ENCODE assay signal across 8 mouse cellular contexts in the genomic region with DNA sequence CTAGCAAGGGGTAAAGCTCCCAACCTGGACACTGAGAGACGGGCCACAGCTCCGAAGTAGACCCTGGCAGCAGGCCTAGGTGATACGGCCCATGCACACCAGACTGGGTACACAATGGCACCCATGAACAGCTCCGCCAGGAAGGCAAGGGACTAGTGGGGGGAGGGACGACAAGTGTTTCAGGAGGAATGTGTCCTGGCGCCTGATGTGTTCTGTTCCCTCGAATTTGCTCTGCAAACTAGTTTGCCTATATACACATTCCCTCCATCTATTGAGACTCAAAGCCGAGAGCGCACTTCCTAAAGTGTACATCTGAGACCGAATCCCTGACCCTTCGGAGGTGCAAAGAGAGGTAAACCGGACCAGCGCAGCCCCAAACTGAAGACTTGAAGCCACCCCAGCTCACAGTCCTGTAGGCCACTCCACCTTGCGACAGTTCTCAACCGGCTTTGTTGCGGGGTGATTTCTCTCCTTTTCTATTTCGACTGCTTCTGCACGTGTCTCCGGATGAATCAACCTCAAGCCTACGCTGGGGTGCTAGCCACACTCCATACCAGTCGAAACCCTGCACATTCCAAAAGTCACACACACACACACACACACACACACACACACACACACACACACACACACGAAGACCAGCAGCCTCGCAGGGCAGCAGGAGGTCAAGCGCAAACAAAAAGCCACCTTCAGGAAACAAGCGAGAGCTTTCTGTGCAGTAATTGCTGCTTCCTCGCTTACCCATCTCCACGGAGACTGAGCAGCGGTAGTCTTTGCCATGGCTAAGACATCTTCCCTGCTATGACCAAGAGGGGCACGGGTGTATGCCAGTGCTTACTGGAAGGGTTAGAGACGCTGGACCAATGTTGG. TPM values are rescaled to one million over a fixed set of nuclear protein-coding genes. Genes with fewer than 3 reads are reported as not detected.
DNase-seq lines count a peak whose midpoint lies in the region; ATAC-seq and TF ChIP-seq lines count a peak whose summit lies in the region.

No protein-coding gene starts in this region.

- no peaks in the 10 kb centered on the region for H3K9me3 ChIP-seq in embryonic facial prominence, embryonic 14.5 days (ENCODE audit: control insufficient read depth, low read length)
- no peaks in the 10 kb centered on the region for H3K9me3 ChIP-seq in stomach, embryonic 15.5 days

- TF ChIP-seq POLR2A in heart, adult 2 months (IDR thresholded peaks at IDR 0.05; ENCODE audit: insufficient read depth, low read depth, low read length): no peak

- intact Hi-C loops in heart, adult 2 months (cut with DNase I): loop anchor here (10.0 kb wide), 2 partner anchors 248 to 328 kb away; no protein-coding TSS in a partner anchor

- TF ChIP-seq EP300 in heart, adult 2 months (IDR thresholded peaks at IDR 0.05; ENCODE audit: insufficient read depth, low read depth, low read length): no peak

- peak overlapping the region; percentile 100 for H3K4me2 ChIP-seq in embryonic facial prominence, embryonic 14.5 days (ENCODE audit: low read depth, low read length)
- H3K4me2 ChIP-seq in stomach, embryonic 15.5 days: peak overlapping the region; percentile 98

- TF ChIP-seq CTCF in heart, adult 2 months (IDR thresholded peaks at IDR 0.05): no peak

- peak overlapping the region; percentile 63 for H3K4me3 ChIP-seq in heart, adult 2 months
- peak overlapping the region; percentile 71 for H3K4me3 ChIP-seq in embryonic facial prominence, embryonic 14.5 days (ENCODE audit: low read depth, low read length)
- peak overlapping the region; percentile 55 for H3K4me3 ChIP-seq in stomach, embryonic 15.5 days (replicated peaks)

- H3K9ac ChIP-seq in heart, adult 2 months (ENCODE audit: low read depth, low read length): no peak overlapping the region
- no peak overlapping the region for H3K9ac ChIP-seq in embryonic facial prominence, embryonic 14.5 days (ENCODE audit: low read depth, low read length)
- 0 out of 2 replicates have a peak overlapping the region, but pooled peaks have one; percentile 2 for H3K9ac ChIP-seq in stomach, embryonic 15.5 days

- peaks cover 3% of the 10 kb centered on the region; the same call in 1 of the 2 replicates for H3K27me3 ChIP-seq in heart, adult 2 months (ENCODE audit: control insufficient read depth, insufficient read depth, low read length)
- peaks cover 74% of the 10 kb centered on the region for H3K27me3 ChIP-seq in embryonic facial prominence, embryonic 14.5 days (replicated peaks; ENCODE audit: control insufficient read depth, insufficient read depth, low read length)
- H3K27me3 ChIP-seq in stomach, embryonic 15.5 days (replicated peaks): peaks cover 75% of the 10 kb centered on the region

- H3K27ac ChIP-seq in heart, adult 2 months: no peak overlapping the region
- H3K27ac ChIP-seq in embryonic facial prominence, embryonic 14.5 days (replicated peaks; ENCODE audit: low read depth, low read length): no peak overlapping the region
- no peak overlapping the region for H3K27ac ChIP-seq in stomach, embryonic 15.5 days

- H3K79me2 ChIP-seq in heart, adult 2 months (replicated peaks; ENCODE audit: control insufficient read depth, insufficient read depth, low read length): no peaks in the 10 kb centered on the region

- WGBS in heart, adult 2 months: 17% methylated on average over 30 of the region's 30 CpGs
- WGBS in embryonic facial prominence, embryonic 14.5 days: 2% methylated on average over 30 of the region's 30 CpGs
- 6% methylated on average over 30 of the region's 30 CpGs for WGBS in stomach, embryonic 15.5 days

- ATAC-seq in embryonic facial prominence, embryonic 14.5 days (ENCODE audit: low read depth): no peak
- no peak for ATAC-seq in stomach, embryonic 15.5 days (ENCODE audit: insufficient read depth, low FRiP score, low read depth)

- H3K36me3 ChIP-seq in heart, adult 2 months (ENCODE audit: control insufficient read depth, insufficient read depth, low read length): no peaks in the 10 kb centered on the region
- no peaks in the 10 kb centered on the region for H3K36me3 ChIP-seq in embryonic facial prominence, embryonic 14.5 days (ENCODE audit: control insufficient read depth, insufficient read depth, low read length)
- H3K36me3 ChIP-seq in stomach, embryonic 15.5 days: no peaks in the 10 kb centered on the region

- H3K4me1 ChIP-seq in heart, adult 2 months (ENCODE audit: control insufficient read depth, insufficient read depth, low read length): no peaks in the 10 kb centered on the region
- 0 out of 2 replicates have a peak, but pooled peaks cover 4% of the 10 kb centered on the region for H3K4me1 ChIP-seq in embryonic facial prominence, embryonic 14.5 days (ENCODE audit: control insufficient read depth, insufficient read depth, low read length)
- peaks cover 25% of the 10 kb centered on the region for H3K4me1 ChIP-seq in stomach, embryonic 15.5 days

- DNase-seq in heart, adult 2 months: peak in 1 of 2 experiments; percentile 34
- no peak for DNase-seq in heart, postnatal 4 days
- DNase-seq in Muller cell, postnatal 12 days (ENCODE audit: inconsistent ontology term): peak; percentile 29
- DNase-seq in embryonic facial prominence, embryonic 14.5 days (ENCODE audit: low spot score): no peak
- DNase-seq in kidney, postnatal 4 days: peak; percentile 7 to 33
- DNase-seq in T-cell, adult 2 months (ENCODE audit: low spot score): no peak
- no peak for DNase-seq in ovary, postnatal 36 days (ENCODE audit: low spot score)

RNA-seq across cellular contexts. Expression of gene Ephb1, which starts 2.1 kb away (rescaled TPM):
- total RNA-seq in heart, adult 2 months (2021): 10 to 100 TPM; 21.2 to 23.3 TPM
- polyA plus RNA-seq in heart, adult 2 months (2012; rRNA removed): 2.8 and 3.1 TPM in 2 replicates
- 1 to 10 TPM; 8.3 to 9.7 TPM for total RNA-seq in heart, postnatal 4 days (2021)
- polyA plus RNA-seq in embryonic facial prominence, embryonic 14.5 days (2014; fragmentation: Nextera tagmentation; extraction: Ambion mirVana): 3.9 and 4.4 TPM in 2 replicates
- polyA plus RNA-seq in stomach, embryonic 15.5 days (2015; fragmentation: Nextera tagmentation; extraction: Ambion mirVana): 5.5 and 5.9 TPM in 2 replicates

Comparison
In these comparisons a context has a peak if more than half of its experiments do, and no peak if none do; other contexts are left out.
1. DNase-seq: peak in Muller cell, postnatal 12 days (single experiment) and kidney, postnatal 4 days (2 of 2); none in heart, postnatal 4 days (single experiment), embryonic facial prominence, embryonic 14.5 days (single experiment), T-cell, adult 2 months (single experiment) and ovary, postnatal 36 days (single experiment).
2. Peak in every context shown above with its lines, with median percentiles within 50 percentile points of each other: H3K4me3 ChIP-seq.